Comparison of ENCODE assay signal across 25 mouse cellular contexts in the genomic region with DNA sequence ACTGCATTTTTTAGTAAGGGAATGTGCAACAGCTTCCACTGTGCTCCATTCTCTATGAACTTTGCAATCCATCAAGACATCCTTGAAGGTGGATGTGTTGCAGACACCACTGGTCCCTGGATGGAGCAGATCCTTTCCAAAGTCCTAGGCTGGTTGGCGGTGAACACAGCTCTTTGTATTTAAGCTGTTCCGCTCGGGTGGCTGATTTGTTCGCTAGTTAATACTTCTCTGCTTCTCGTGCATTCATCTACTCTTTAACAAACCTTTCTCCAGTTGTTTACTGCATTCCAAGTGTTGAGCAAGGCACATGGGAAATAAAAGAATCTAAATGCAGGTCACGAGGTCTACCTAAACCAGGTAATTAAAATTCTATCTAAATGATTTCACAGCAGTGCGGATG.
A peak's percentile ranks its signal among the peaks of the same experiment; 100 is the strongest.
DNase-seq lines count a peak whose midpoint lies in the region; ATAC-seq lines count a peak whose summit lies in the region.
"Had no signal": no experiment of that assay in that cellular context is flagged by ENCODE, and none has a peak within 500 bp of the region (broad histone marks: within the 10 kb centered on the region; RNA-seq: fewer than 3 reads in every experiment).

No protein-coding gene starts in this region.

- H3K36me3 ChIP-seq in heart, embryonic 11.5 days (ENCODE audit: control insufficient read depth, insufficient read depth, low read length), result no peaks in the 10 kb centered on the region
- no peaks in the 10 kb centered on the region for H3K36me3 ChIP-seq in midbrain, embryonic 13.5 days
- H3K36me3 ChIP-seq in midbrain, embryonic 11.5 days (ENCODE audit: control insufficient read depth, insufficient read depth, low read length), result no peaks in the 10 kb centered on the region
- H3K36me3 ChIP-seq: embryonic facial prominence, embryonic 13.5 days; hindbrain, embryonic 12.5 days; limb, embryonic 13.5 days; liver, embryonic 12.5 days; midbrain, embryonic 12.5 days; neural tube, embryonic 13.5 days; stomach, embryonic 15.5 days had no signal

- DNase-seq in heart, postnatal 25 days (ENCODE audit: low spot score), result no peak
- no peak for DNase-seq in midbrain, embryonic 11.5 days (ENCODE audit: low spot score, missing footprints)
- peak; percentile 18 for DNase-seq in kidney, postnatal 10 days
- peak; percentile 32 for DNase-seq in retina, postnatal 1 day
- no peak for DNase-seq in cerebellum, adult 9-10 months
- DNase-seq: adrenal gland, adult 8-10 months; cerebellum, adult 18-20 months; cerebellum, postnatal 36 days; embryo, embryonic 11 days; heart, postnatal 10 days; lung, adult 18-20 months; lung, postnatal 10 days; thymus, postnatal 25 days had no signal

- no peak overlapping the region for H3K9ac ChIP-seq in heart, embryonic 11.5 days (ENCODE audit: low read depth, low read length)
- H3K9ac ChIP-seq in midbrain, embryonic 13.5 days (replicated peaks), result no peak overlapping the region
- no peak overlapping the region for H3K9ac ChIP-seq in midbrain, embryonic 11.5 days (ENCODE audit: low read length)
- H3K9ac ChIP-seq: embryonic facial prominence, embryonic 13.5 days; hindbrain, embryonic 12.5 days; limb, embryonic 13.5 days; liver, embryonic 12.5 days; midbrain, embryonic 12.5 days; neural tube, embryonic 13.5 days; stomach, embryonic 15.5 days had no signal

- intact Hi-C loops in heart, postnatal 25 days (cut with DNase I), result no loop called here

- ATAC-seq in heart, embryonic 11.5 days (replicated peaks; ENCODE audit: insufficient number of reproducible peaks, low FRiP score, low TSS enrichment), result no peak
- no peak for ATAC-seq in midbrain, embryonic 13.5 days
- ATAC-seq in midbrain, embryonic 11.5 days (ENCODE audit: low FRiP score), result no peak
- ATAC-seq: inflammation-experienced regulatory T-cells, adult 6 months; liver, embryonic 12.5 days had no signal

- H3K4me1 ChIP-seq in heart, embryonic 11.5 days (ENCODE audit: control insufficient read depth, insufficient read depth, low read length), result peaks cover 36% of the 10 kb centered on the region
- peaks cover 22% of the 10 kb centered on the region for H3K4me1 ChIP-seq in midbrain, embryonic 13.5 days (replicated peaks)
- H3K4me1 ChIP-seq in midbrain, embryonic 11.5 days (ENCODE audit: control insufficient read depth, insufficient read depth, low read length), result peaks cover 5% of the 10 kb centered on the region
- H3K4me1 ChIP-seq: embryonic facial prominence, embryonic 13.5 days; limb, embryonic 13.5 days; liver, embryonic 12.5 days had no signal

- H3K9me3 ChIP-seq in heart, embryonic 11.5 days (replicated peaks; ENCODE audit: control insufficient read depth, low read length), result no peaks in the 10 kb centered on the region
- no peaks in the 10 kb centered on the region for H3K9me3 ChIP-seq in midbrain, embryonic 13.5 days
- H3K9me3 ChIP-seq in midbrain, embryonic 11.5 days (ENCODE audit: control insufficient read depth, low read length), result no peaks in the 10 kb centered on the region
- H3K9me3 ChIP-seq: embryonic facial prominence, embryonic 13.5 days; hindbrain, embryonic 12.5 days; limb, embryonic 13.5 days; liver, embryonic 12.5 days; midbrain, embryonic 12.5 days; neural tube, embryonic 13.5 days; stomach, embryonic 15.5 days had no signal

- H3K27ac ChIP-seq in heart, embryonic 11.5 days (ENCODE audit: low read depth, low read length), result peak overlapping the region; percentile 29; the same call in 1 of the 2 replicates
- H3K27ac ChIP-seq in midbrain, embryonic 13.5 days, result peak overlapping the region; percentile 25; the same call in 1 of the 2 replicates
- H3K27ac ChIP-seq in midbrain, embryonic 11.5 days (ENCODE audit: low read depth, low read length), result no peak overlapping the region
- H3K27ac ChIP-seq: embryonic facial prominence, embryonic 13.5 days; hindbrain, embryonic 12.5 days; limb, embryonic 13.5 days; liver, embryonic 12.5 days; midbrain, embryonic 12.5 days; neural tube, embryonic 13.5 days; stomach, embryonic 15.5 days had no signal

- H3K27me3 ChIP-seq in heart, embryonic 11.5 days (ENCODE audit: control insufficient read depth, insufficient read depth, low read length), result no peaks in the 10 kb centered on the region
- H3K27me3 ChIP-seq in midbrain, embryonic 13.5 days, result no peaks in the 10 kb centered on the region
- H3K27me3 ChIP-seq in midbrain, embryonic 11.5 days (ENCODE audit: control insufficient read depth, insufficient read depth, low read length), result no peaks in the 10 kb centered on the region
- H3K27me3 ChIP-seq: embryonic facial prominence, embryonic 13.5 days; limb, embryonic 13.5 days; liver, embryonic 12.5 days; midbrain, embryonic 12.5 days; neural tube, embryonic 13.5 days; stomach, embryonic 15.5 days had no signal

- WGBS in heart, embryonic 11.5 days (ENCODE audit: insufficient replicate concordance), result 83% methylated on average over 7 of the region's 7 CpGs
- WGBS in midbrain, embryonic 13.5 days, result 31% methylated on average over 7 of the region's 7 CpGs
- WGBS in midbrain, embryonic 11.5 days, result 39% methylated on average over 7 of the region's 7 CpGs

- H3K4me3 ChIP-seq in heart, embryonic 11.5 days (ENCODE audit: low read depth, low read length), result no peak overlapping the region
- H3K4me3 ChIP-seq in midbrain, embryonic 13.5 days (replicated peaks), result no peak overlapping the region
- no peak overlapping the region for H3K4me3 ChIP-seq in midbrain, embryonic 11.5 days (ENCODE audit: low read depth, low read length)
- H3K4me3 ChIP-seq: embryonic facial prominence, embryonic 13.5 days; erythroblast, embryonic 14.5 days; hindbrain, embryonic 12.5 days; limb, embryonic 13.5 days; liver, embryonic 12.5 days; midbrain, embryonic 12.5 days; myocyte; neural tube, embryonic 13.5 days; stomach, embryonic 15.5 days had no signal

- no peak overlapping the region for H3K4me2 ChIP-seq in heart, embryonic 11.5 days
- no peak overlapping the region for H3K4me2 ChIP-seq in midbrain, embryonic 13.5 days (replicated peaks)
- H3K4me2 ChIP-seq in midbrain, embryonic 11.5 days, result no peak overlapping the region
- H3K4me2 ChIP-seq: embryonic facial prominence, embryonic 13.5 days; hindbrain, embryonic 12.5 days; limb, embryonic 13.5 days; liver, embryonic 12.5 days; midbrain, embryonic 12.5 days; neural tube, embryonic 13.5 days; stomach, embryonic 15.5 days had no signal

Comparison
In these comparisons a context has a peak if more than half of its experiments do, and no peak if none do; other contexts are left out.
1. DNase-seq: peak in kidney, postnatal 10 days (single experiment) and retina, postnatal 1 day (single experiment); none in heart, postnatal 25 days (single experiment), midbrain, embryonic 11.5 days (single experiment) and cerebellum, adult 9-10 months (single experiment).